Mouse (Mus musculus) neural tube, embryonic 15.5 days (tissue): Measurements from ENCODE around the gene Pacs1. TPM values are rescaled to one million over a fixed set of nuclear protein-coding genes. Genes with fewer than 3 reads are reported as not detected.

Source experiments
- microRNA-seq: library from miRNA; unstranded; fragments of <30 nt; microRNA quantifications from one replicate; pipeline ENCODE4, GENCODE M21; 2017
- polyA plus RNA-seq: library from polyadenylated mRNA; unstranded; fragments of >200 nt; fragmentation: Nextera tagmentation; extraction: Ambion mirVana; gene quantifications from 2 replicates; pipeline ENCODE4 v1.2.1, GENCODE M21; 2015

Gene Pacs1
- polyA plus RNA-seq, 1 experiment from 2014 or later: 51.0 TPM

Small RNAs within 50 kb of the gene (microRNA-seq; reads per million reads assigned to microRNA genes)
- gene Gm27468: not detected

Other genes with a start within 250 kb of the Pacs1 start
- 12.8 and 14.0 TPM in 2 replicates for gene Slc29a2, start 249.3 kb downstream of the Pacs1 start, polyA plus RNA-seq
- 103 and 113 TPM in 2 replicates for gene B4gat1, start 234.3 kb downstream of the Pacs1 start, polyA plus RNA-seq
- 4.1 and 4.2 TPM in 2 replicates for gene AC124502.3, start 234.2 kb downstream of the Pacs1 start, polyA plus RNA-seq
- gene Brms1, start 231.8 kb downstream of the Pacs1 start, polyA plus RNA-seq: 21.6 and 32.6 TPM in 2 replicates
- gene Rin1, start 222.6 kb downstream of the Pacs1 start, polyA plus RNA-seq: 0.89 and 1.0 TPM in 2 replicates
- gene Cd248, start 205.0 kb downstream of the Pacs1 start, polyA plus RNA-seq: 19.9 and 27.4 TPM in 2 replicates
- gene Tmem151a, start 187.6 kb downstream of the Pacs1 start, polyA plus RNA-seq: 29.7 and 38.5 TPM in 2 replicates
- 56.8 and 66.1 TPM in 2 replicates for gene Yif1a, start 184.6 kb downstream of the Pacs1 start, polyA plus RNA-seq
- gene Cnih2, start 174.6 kb downstream of the Pacs1 start, polyA plus RNA-seq: 294 and 369 TPM in 2 replicates
- gene Rab1b, start 166.0 kb downstream of the Pacs1 start, polyA plus RNA-seq: 205 and 218 TPM in 2 replicates
- 82.4 and 94.5 TPM in 2 replicates for gene Klc2, start 154.6 kb downstream of the Pacs1 start, polyA plus RNA-seq
- 300 and 331 TPM in 2 replicates for gene Sf3b2, start 22.3 kb upstream of the Pacs1 start, polyA plus RNA-seq
- 37.8 and 42.0 TPM in 2 replicates for gene Gal3st3, start 25.2 kb upstream of the Pacs1 start, polyA plus RNA-seq
- gene Catsper1, start 62.6 kb upstream of the Pacs1 start, polyA plus RNA-seq: not detected in 2 replicates
- 8.0 and 10.0 TPM in 2 replicates for gene Cst6, start 76.5 kb upstream of the Pacs1 start, polyA plus RNA-seq
- gene Eif1ad, start 93.6 kb upstream of the Pacs1 start, polyA plus RNA-seq: 42.6 and 42.8 TPM in 2 replicates
- 312 and 353 TPM in 2 replicates for gene Banf1, start 94.0 kb upstream of the Pacs1 start, polyA plus RNA-seq
- 66.5 and 72.8 TPM in 2 replicates for gene Sart1, start 115.6 kb upstream of the Pacs1 start, polyA plus RNA-seq
- gene Tsga10ip, start 129.4 kb upstream of the Pacs1 start, polyA plus RNA-seq: 0.59 TPM in 1 of 2 replicates, not detected in the other
- gene Drap1, start 151.9 kb upstream of the Pacs1 start, polyA plus RNA-seq: 300 and 329 TPM in 2 replicates
- gene AI837181, start 152.0 kb upstream of the Pacs1 start, polyA plus RNA-seq: 84.7 and 87.3 TPM in 2 replicates
- gene Fosl1, start 174.4 kb upstream of the Pacs1 start, polyA plus RNA-seq: 0.45 TPM in 1 of 2 replicates, not detected in the other
- 12.6 and 15.0 TPM in 2 replicates for gene Ccdc85b, start 184.8 kb upstream of the Pacs1 start, polyA plus RNA-seq
- 151 and 154 TPM in 2 replicates for gene Fibp, start 187.5 kb upstream of the Pacs1 start, polyA plus RNA-seq
- 4.5 and 9.0 TPM in 2 replicates for gene Ctsw, start 195.4 kb upstream of the Pacs1 start, polyA plus RNA-seq
- 54.0 and 62.6 TPM in 2 replicates for gene Efemp2, start 200.8 kb upstream of the Pacs1 start, polyA plus RNA-seq
- gene Mus81, start 215.3 kb upstream of the Pacs1 start, polyA plus RNA-seq: 48.0 and 48.4 TPM in 2 replicates
- gene Cfl1, start 217.3 kb upstream of the Pacs1 start, polyA plus RNA-seq: 3,233 and 3,320 TPM in 2 replicates
- gene 1700020D05Rik, start 230.7 kb upstream of the Pacs1 start, polyA plus RNA-seq: 0.20 and 0.42 TPM in 2 replicates
- 82.1 and 103 TPM in 2 replicates for gene Snx32, start 237.4 kb upstream of the Pacs1 start, polyA plus RNA-seq